Mouse (Mus musculus) ES-Bruce4 (cell line): ENCODE measurements around the gene Smyd1.

ENCODE experiments used
- CTCF ChIP-seq: IDR thresholded peaks from one replicate; pipeline ENCODE4 v1.8.1; 2011; ENCODE audit warnings: low read depth, low read length
- EP300 ChIP-seq: IDR thresholded peaks from 2 replicates; pipeline ENCODE4 v1.6.1; 2011; ENCODE audit warnings: low read depth, low read length; ENCODE audit not compliant: insufficient read depth

DNA sequence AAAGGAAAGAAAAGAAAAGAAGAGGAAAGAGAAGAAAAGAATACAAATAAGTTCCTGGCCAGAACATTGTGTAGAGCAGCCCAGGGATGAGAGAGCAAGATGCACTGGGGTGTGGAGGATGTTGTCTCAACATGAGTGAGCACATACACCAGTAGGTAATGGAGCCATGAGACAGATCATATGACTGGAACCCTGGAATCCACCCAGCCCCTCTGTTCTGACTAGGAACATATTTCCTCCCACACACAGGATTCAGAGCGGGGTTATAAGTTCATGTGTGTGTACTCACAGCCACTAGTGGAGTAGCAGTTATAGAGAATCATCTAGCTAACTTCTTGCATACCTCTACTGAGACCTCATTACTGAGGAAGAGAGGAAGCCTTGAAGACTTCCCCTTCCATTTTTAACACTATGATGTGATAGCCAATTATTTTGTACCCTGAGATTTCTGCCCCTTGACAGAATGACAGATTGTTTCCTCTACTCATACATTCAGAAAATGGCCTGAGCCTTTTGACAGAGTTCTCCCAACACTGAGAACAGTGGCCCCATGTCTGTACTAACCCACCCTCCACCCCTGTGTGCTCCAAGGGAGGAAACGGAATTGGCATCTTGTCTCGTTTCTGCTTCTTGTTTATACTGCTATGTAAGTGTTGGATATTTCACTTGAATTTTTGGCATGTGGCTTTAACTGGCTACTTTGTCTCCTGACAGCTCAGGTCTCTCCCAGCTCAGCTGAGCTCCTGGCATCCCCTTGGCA is 97.7 kb downstream of the Smyd1 start:
- no peak for TF ChIP-seq EP300
- no peak for TF ChIP-seq CTCF
